Mouse (Mus musculus): ENCODE data around the gene Cacnb1. TPM values are rescaled to one million over a fixed set of nuclear protein-coding genes. Genes with fewer than 3 reads are reported as not detected.
A peak's percentile ranks its signal among the peaks of the same experiment; 100 is the strongest.

The Cacnb1 gene
- polyA plus RNA-seq, 1 experiment, result 5.7 TPM

- TF ChIP-seq POLR2A (IDR thresholded peaks at IDR 0.05; ENCODE audit: low read depth, low read length), result no peak
- peak; percentile 11; the same call in 1 of the 2 replicates for TF ChIP-seq CTCF (IDR thresholded peaks at IDR 0.05; ENCODE audit: extremely low read depth, insufficient read length, insufficient replicate concordance, low read depth, low read length)
- Histone ChIP-seq H3K27ac (ENCODE audit: insufficient read depth, low read depth, low read length) (peak overlapping the region; percentile 86), H3K27me3 (ENCODE audit: control insufficient read depth, insufficient read depth, low read length) (peaks cover 12% of the 10 kb centered on the region), H3K4me1 (ENCODE audit: control insufficient read depth, insufficient read depth, insufficient read length, low read length) (no peaks in the 10 kb centered on the region), H3K4me3 (ENCODE audit: low read depth, low read length) (peak overlapping the region; percentile 85), H3K36me3 (ENCODE audit: control insufficient read depth, insufficient read depth, low read length) (no peaks in the 10 kb centered on the region)
- 0% methylated on average over 26 of the region's 26 CpGs for WGBS
Observed at GRCm38 (mm10) chr11:97988530-97989096, 34.2 kb downstream of the Cacnb1 start.

DNA sequence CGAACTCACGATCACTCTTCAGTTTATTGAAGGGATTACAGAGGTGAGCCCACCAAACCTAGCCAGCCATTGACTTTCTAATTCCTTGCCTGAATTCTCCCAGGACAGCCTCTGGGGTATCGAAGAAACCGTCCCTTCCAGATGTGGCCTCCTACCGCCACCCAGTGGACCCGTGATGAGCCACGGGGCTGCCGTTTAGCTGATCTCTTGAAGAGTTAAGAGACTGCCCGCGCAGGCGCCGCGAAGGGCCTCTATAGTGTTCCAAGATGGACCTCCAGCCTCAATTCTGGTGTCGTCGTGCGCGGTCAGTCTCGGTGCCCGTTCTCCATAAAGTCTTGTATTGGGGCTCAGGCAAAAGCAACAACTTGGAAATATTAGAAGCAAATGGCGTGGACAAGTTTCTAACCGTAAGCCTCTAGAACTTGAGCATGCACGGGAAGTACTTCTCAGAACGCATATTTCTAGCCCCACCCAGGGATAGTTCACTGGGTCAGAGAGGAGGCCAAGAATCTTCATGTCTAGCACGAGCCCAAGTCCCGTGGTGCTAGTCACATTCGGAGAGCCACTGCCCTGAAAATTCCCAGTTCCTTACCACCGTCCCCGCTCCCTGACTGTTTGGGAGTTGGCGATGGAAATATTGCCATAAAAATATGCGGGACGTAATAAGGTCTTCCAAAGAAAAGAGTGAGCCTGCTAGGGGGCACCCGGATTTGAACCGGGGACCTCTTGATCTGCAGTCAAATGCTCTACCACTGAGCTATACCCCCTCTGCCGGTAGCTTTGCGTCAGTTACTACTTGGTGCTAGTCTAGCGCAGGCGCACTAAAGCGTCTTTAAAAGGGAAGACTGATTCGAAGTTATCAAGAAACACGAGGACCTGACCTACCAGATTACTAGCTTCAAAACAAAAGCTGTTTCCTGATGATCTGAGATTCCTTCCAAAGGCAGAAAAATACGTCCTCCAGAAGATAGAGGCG is 35.0 kb downstream of the Cacnb1 start:
- H3K4me3 ChIP-seq (ENCODE audit: low read depth, low read length), result peak overlapping the region; percentile 85
- H3K27me3 ChIP-seq (ENCODE audit: control insufficient read depth, insufficient read depth, low read length), result peaks cover 12% of the 10 kb centered on the region
- H3K36me3 ChIP-seq (ENCODE audit: control insufficient read depth, insufficient read depth, low read length), result no peaks in the 10 kb centered on the region
- peak overlapping the region; percentile 86 for H3K27ac ChIP-seq (ENCODE audit: insufficient read depth, low read depth, low read length)
- WGBS, result under 1% methylated on average over 42 of the region's 42 CpGs
- H3K4me1 ChIP-seq (ENCODE audit: control insufficient read depth, insufficient read depth, insufficient read length, low read length), result no peaks in the 10 kb centered on the region
- peak; percentile 77 for TF ChIP-seq CTCF (IDR thresholded peaks at IDR 0.05; ENCODE audit: extremely low read depth, insufficient read length, insufficient replicate concordance, low read depth, low read length)
- TF ChIP-seq POLR2A (IDR thresholded peaks at IDR 0.05; ENCODE audit: low read depth, low read length), result peak; percentile 39; the same call in 1 of the 2 replicates

GRCm38 (mm10) chr11:97986738-97987465 is 35.9 kb downstream of the Cacnb1 start:
- no peaks in the 10 kb centered on the region for H3K36me3 ChIP-seq (ENCODE audit: control insufficient read depth, insufficient read depth, low read length)
- H3K27me3 ChIP-seq (ENCODE audit: control insufficient read depth, insufficient read depth, low read length), result peaks cover 12% of the 10 kb centered on the region
- TF ChIP-seq CTCF (IDR thresholded peaks at IDR 0.05; ENCODE audit: extremely low read depth, insufficient read length, insufficient replicate concordance, low read depth, low read length) (no peak), POLR2A (IDR thresholded peaks at IDR 0.05; ENCODE audit: low read depth, low read length) (no peak)
- 25% methylated on average over 17 of the region's 17 CpGs for WGBS
- H3K4me3 ChIP-seq (ENCODE audit: low read depth, low read length), result peak overlapping the region; percentile 77
- H3K27ac ChIP-seq (ENCODE audit: insufficient read depth, low read depth, low read length), result no peak overlapping the region
- H3K4me1 ChIP-seq (ENCODE audit: control insufficient read depth, insufficient read depth, insufficient read length, low read length), result no peaks in the 10 kb centered on the region

DNA sequence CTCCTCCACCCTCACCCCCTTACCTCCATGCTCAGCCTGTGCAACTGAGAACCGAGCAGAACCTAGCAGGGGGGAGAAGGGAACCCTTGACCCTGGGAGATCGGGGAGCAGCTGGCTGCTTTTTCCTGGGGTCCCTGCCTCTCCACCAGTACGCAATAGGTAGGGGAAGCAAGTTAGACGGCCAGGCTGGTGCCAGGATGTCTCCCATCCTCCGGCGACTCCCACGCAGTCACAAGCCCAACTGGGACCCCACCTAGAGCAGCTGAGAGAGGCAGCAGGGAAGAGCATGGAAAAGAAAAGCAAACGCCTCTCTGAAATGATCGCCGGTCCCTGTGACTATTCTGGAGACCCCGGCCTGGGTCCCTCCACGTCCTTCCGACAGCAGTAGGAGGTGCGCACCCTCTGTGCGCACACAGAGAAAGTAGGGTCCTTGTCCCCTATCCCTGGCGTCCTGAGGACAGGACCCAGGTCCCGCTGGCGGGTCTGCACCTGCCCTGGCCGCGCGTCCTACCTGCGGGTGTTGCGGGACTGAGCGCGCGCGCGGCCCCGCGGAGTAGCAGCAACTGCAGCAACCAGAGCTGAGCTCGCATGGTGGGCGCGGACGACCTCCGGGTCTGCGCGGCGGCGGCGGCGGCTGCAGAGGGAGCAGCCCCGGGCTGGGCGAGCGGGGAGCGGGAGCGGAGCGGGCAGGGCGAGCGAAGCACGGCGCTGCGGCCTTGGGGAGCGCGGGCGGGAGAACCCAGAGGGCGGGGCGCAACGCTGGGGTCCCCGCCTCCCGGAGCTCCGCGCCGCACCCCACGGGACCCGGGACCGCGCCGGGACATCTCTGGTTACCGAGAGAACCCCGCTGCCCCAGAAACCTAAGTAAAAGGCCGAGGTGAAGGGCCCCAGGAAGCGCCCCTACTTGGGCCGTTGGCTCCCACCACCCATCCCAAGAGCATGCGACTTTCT is 36.8 kb downstream of the Cacnb1 start, which contains the start of gene Plxdc1:
Gene Plxdc1, minus strand, starts transcription at position 718 of the 951 bp plus-strand sequence.
- TF ChIP-seq CTCF (IDR thresholded peaks at IDR 0.05; ENCODE audit: extremely low read depth, insufficient read length, insufficient replicate concordance, low read depth, low read length) (no peak), POLR2A (IDR thresholded peaks at IDR 0.05; ENCODE audit: low read depth, low read length) (no peak)
- peaks cover 12% of the 10 kb centered on the region for H3K27me3 ChIP-seq (ENCODE audit: control insufficient read depth, insufficient read depth, low read length)
- H3K36me3 ChIP-seq (ENCODE audit: control insufficient read depth, insufficient read depth, low read length), result no peaks in the 10 kb centered on the region
- H3K4me3 ChIP-seq (ENCODE audit: low read depth, low read length), result peak within 1 kb of the TSS; percentile 77
- 4% methylated on average over 61 of the region's 74 CpGs for WGBS
- H3K27ac ChIP-seq (ENCODE audit: insufficient read depth, low read depth, low read length), result no peak within 1 kb of the TSS
- H3K4me1 ChIP-seq (ENCODE audit: control insufficient read depth, insufficient read depth, insufficient read length, low read length), result no peaks in the 10 kb centered on the region

GRCm38 (mm10) chr11:97983983-97984382 is 38.9 kb downstream of the Cacnb1 start:
- Histone ChIP-seq H3K4me1 (ENCODE audit: control insufficient read depth, insufficient read depth, insufficient read length, low read length) (0 out of 2 replicates have a peak, but pooled peaks cover 3% of the 10 kb centered on the region), H3K36me3 (ENCODE audit: control insufficient read depth, insufficient read depth, low read length) (no peaks in the 10 kb centered on the region), H3K27ac (ENCODE audit: insufficient read depth, low read depth, low read length) (no peak overlapping the region), H3K27me3 (ENCODE audit: control insufficient read depth, insufficient read depth, low read length) (peaks cover 12% of the 10 kb centered on the region), H3K4me3 (ENCODE audit: low read depth, low read length) (no peak overlapping the region)
- no peak for TF ChIP-seq POLR2A (IDR thresholded peaks at IDR 0.05; ENCODE audit: low read depth, low read length)
- TF ChIP-seq CTCF (IDR thresholded peaks at IDR 0.05; ENCODE audit: extremely low read depth, insufficient read length, insufficient replicate concordance, low read depth, low read length), result no peak
- WGBS, result 75% methylated on average over 1 of the region's 1 CpGs

DNA sequence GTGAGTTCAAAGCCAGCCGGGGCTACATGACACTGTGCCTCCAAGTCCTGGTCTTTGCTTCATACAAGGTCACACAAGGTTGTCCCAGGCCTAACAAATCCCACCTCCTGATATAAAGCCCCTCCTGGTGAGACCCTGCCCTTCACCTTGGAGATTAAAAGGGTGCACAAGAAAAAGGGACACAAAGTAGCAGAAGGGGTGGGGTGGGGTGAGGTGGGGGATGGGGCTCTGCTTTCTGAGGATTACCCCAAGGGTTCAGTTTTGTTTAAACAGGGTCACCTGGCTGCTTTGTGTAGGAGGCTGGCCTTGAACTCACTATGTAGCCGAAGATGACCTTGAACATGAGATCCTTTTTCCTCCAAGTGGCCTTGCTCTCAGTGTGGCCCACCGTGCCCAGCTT is 39.3 kb downstream of the Cacnb1 start:
- no peak overlapping the region for H3K4me3 ChIP-seq (ENCODE audit: low read depth, low read length)
- peaks cover 12% of the 10 kb centered on the region for H3K27me3 ChIP-seq (ENCODE audit: control insufficient read depth, insufficient read depth, low read length)
- 0 out of 2 replicates have a peak, but pooled peaks cover 3% of the 10 kb centered on the region for H3K4me1 ChIP-seq (ENCODE audit: control insufficient read depth, insufficient read depth, insufficient read length, low read length)
- TF ChIP-seq POLR2A (IDR thresholded peaks at IDR 0.05; ENCODE audit: low read depth, low read length) (no peak), CTCF (IDR thresholded peaks at IDR 0.05; ENCODE audit: extremely low read depth, insufficient read length, insufficient replicate concordance, low read depth, low read length) (no peak)
- H3K36me3 ChIP-seq (ENCODE audit: control insufficient read depth, insufficient read depth, low read length), result no peaks in the 10 kb centered on the region
- no peak overlapping the region for H3K27ac ChIP-seq (ENCODE audit: insufficient read depth, low read depth, low read length)
- 88% methylated on average over 3 of the region's 3 CpGs for whole genome bisulfite sequencing

All from small intestine, adult 2 months (tissue).